Comparison of ENCODE assay signal across 14 mouse cellular contexts in genomic region chr1:82578320-82578719, GRCm38 (mm10). TPM values are rescaled to one million over a fixed set of nuclear protein-coding genes. Genes with fewer than 3 reads are reported as not detected.
DNase-seq lines count a peak whose midpoint lies in the region; ATAC-seq and TF ChIP-seq lines count a peak whose summit lies in the region.
"Had no signal": no experiment of that assay in that cellular context is flagged by ENCODE, and none has a peak within 500 bp of the region (broad histone marks: within the 10 kb centered on the region; RNA-seq: fewer than 3 reads in every experiment).

No protein-coding gene starts in this region.

- no peak overlapping the region for H3K27ac ChIP-seq in forebrain, embryonic 14.5 days (ENCODE audit: low read depth, low read length)
- H3K27ac ChIP-seq: forebrain, embryonic 13.5 days; limb, embryonic 13.5 days; midbrain, embryonic 10.5 days had no signal

- no peak for ATAC-seq in forebrain, embryonic 14.5 days
- ATAC-seq: activated CD4-positive, CD25-positive, alpha-beta regulatory T cell, adult 4 months; forebrain, embryonic 13.5 days had no signal

- no peaks in the 10 kb centered on the region for H3K9me3 ChIP-seq in forebrain, embryonic 14.5 days (replicated peaks; ENCODE audit: control insufficient read depth, low read length)
- H3K9me3 ChIP-seq: forebrain, embryonic 13.5 days; limb, embryonic 13.5 days; midbrain, embryonic 10.5 days had no signal

- H3K4me3 ChIP-seq in lung, adult 2 months (replicated peaks; ENCODE audit: extremely low read depth, low read depth, low read length): no peak overlapping the region
- no peak overlapping the region for H3K4me3 ChIP-seq in forebrain, embryonic 14.5 days (ENCODE audit: low read depth, low read length)
- H3K4me3 ChIP-seq: forebrain, embryonic 13.5 days; limb, embryonic 13.5 days; midbrain, embryonic 10.5 days had no signal

- H3K27me3 ChIP-seq in forebrain, embryonic 14.5 days (replicated peaks; ENCODE audit: control insufficient read depth, insufficient read depth, low read length): no peaks in the 10 kb centered on the region
- H3K27me3 ChIP-seq: forebrain, embryonic 13.5 days; limb, embryonic 13.5 days had no signal

- no peak for TF ChIP-seq CTCF in lung, adult 2 months (IDR thresholded peaks at IDR 0.05; ENCODE audit: insufficient read depth, low read length)

- peak; percentile 37 for DNase-seq in lung, adult 2 months
- DNase-seq in lung, postnatal 4 days: no peak
- peak; percentile 11 for DNase-seq in heart, postnatal 4 days
- DNase-seq in kidney, postnatal 14 days: peak; percentile 55
- peak; percentile 19 for DNase-seq in lung, postnatal 25 days (ENCODE audit: low spot score)
- DNase-seq in forebrain, embryonic 14.5 days (ENCODE audit: low spot score): no peak
- DNase-seq in layer of hippocampus, postnatal 10 days (ENCODE audit: low spot score in 2 of 2): no peak
- DNase-seq: cerebellum, adult 9-10 months; embryo, embryonic 11 days; thymus, postnatal 14 days had no signal

- H3K4me1 ChIP-seq in lung, adult 2 months (ENCODE audit: control insufficient read depth, insufficient read depth, low read length): peaks cover 7% of the 10 kb centered on the region
- H3K4me1 ChIP-seq in forebrain, embryonic 14.5 days (ENCODE audit: control insufficient read depth, insufficient read depth, low read length): no peaks in the 10 kb centered on the region
- H3K4me1 ChIP-seq: forebrain, embryonic 13.5 days; midbrain, embryonic 10.5 days had no signal

- no peak overlapping the region for H3K4me2 ChIP-seq in forebrain, embryonic 14.5 days (ENCODE audit: low read length)
- H3K4me2 ChIP-seq: forebrain, embryonic 13.5 days; limb, embryonic 13.5 days had no signal

- 40% methylated on average over 4 of the region's 4 CpGs for WGBS in lung, adult 2 months
- 76% methylated on average over 4 of the region's 4 CpGs for WGBS in forebrain, embryonic 14.5 days

- no peak overlapping the region for H3K9ac ChIP-seq in forebrain, embryonic 14.5 days (ENCODE audit: low read length)
- H3K9ac ChIP-seq: forebrain, embryonic 13.5 days; limb, embryonic 13.5 days had no signal

- no peak for TF ChIP-seq POLR2A in lung, adult 2 months (IDR thresholded peaks at IDR 0.05; ENCODE audit: borderline replicate concordance, extremely low read depth, low read depth, low read length)

- no peaks in the 10 kb centered on the region for H3K36me3 ChIP-seq in forebrain, embryonic 14.5 days (ENCODE audit: control insufficient read depth, insufficient read depth, low read length)
- H3K36me3 ChIP-seq: limb, embryonic 13.5 days; midbrain, embryonic 10.5 days had no signal

RNA-seq across cellular contexts. Expression of gene Col4a4, which starts 8.3 kb away (rescaled TPM):
- polyA plus RNA-seq in lung, adult 2 months (2012; rRNA removed): 19.2 and 26.5 TPM in 2 replicates
- 1 to 10 TPM; 4.1 to 5.0 TPM for total RNA-seq in heart, postnatal 4 days (2021)
- 0.21 and 0.24 TPM in 2 replicates for polyA plus RNA-seq in forebrain, embryonic 14.5 days (2014; fragmentation: Nextera tagmentation; extraction: Ambion mirVana)
- total RNA-seq in layer of hippocampus, postnatal 10 days (2021): under 1 TPM; 0.65 to 0.89 TPM

RNA-seq across cellular contexts. Expression of gene Col4a3, which starts 8.4 kb away (rescaled TPM):
- 43.6 and 64.6 TPM in 2 replicates for polyA plus RNA-seq in lung, adult 2 months (2012; rRNA removed)
- total RNA-seq in heart, postnatal 4 days (2021): 1 to 10 TPM; 1.6 to 2.6 TPM
- 0.16 and 0.23 TPM in 2 replicates for polyA plus RNA-seq in forebrain, embryonic 14.5 days (2014; fragmentation: Nextera tagmentation; extraction: Ambion mirVana)
- total RNA-seq in layer of hippocampus, postnatal 10 days (2021): under 1 TPM; 0.18 to 0.69 TPM

Comparison
In these comparisons a context has a peak if more than half of its experiments do, and no peak if none do; other contexts are left out.
1. DNase-seq: peak in lung, adult 2 months (single experiment), heart, postnatal 4 days (single experiment), kidney, postnatal 14 days (single experiment) and lung, postnatal 25 days (single experiment); none in lung, postnatal 4 days (0 of 2), forebrain, embryonic 14.5 days (single experiment) and layer of hippocampus, postnatal 10 days (0 of 2).